Mouse (Mus musculus): ENCODE measurements around the gene Ksr1. TPM values are rescaled to one million over a fixed set of nuclear protein-coding genes. Genes with fewer than 3 reads are reported as not detected.

Gene Ksr1
- polyA plus RNA-seq, 1 experiment from 2014 or later = 2.8 TPM

- H3K4me1 ChIP-seq = peaks cover 54% of the 10 kb centered on the region
- H3K4me3 ChIP-seq = no peak overlapping the region
- no peaks in the 10 kb centered on the region for H3K9me3 ChIP-seq
- H3K27ac ChIP-seq = peak overlapping the region; percentile 68
- 87% methylated on average over 9 of the region's 9 CpGs for WGBS
- no peaks in the 10 kb centered on the region for H3K27me3 ChIP-seq (ENCODE audit: poor library complexity, severe bottlenecking)
- peaks cover under 1% of the 10 kb centered on the region; the same call in 1 of the 2 replicates for H3K36me3 ChIP-seq (replicated peaks)
- no peak for DNase-seq (ENCODE audit: extremely low spot score, low spot score)
Observed at GRCm38 (mm10) chr11:79054161-79055152, 91.8 kb downstream of the Ksr1 start.

- DNase-seq (ENCODE audit: extremely low spot score, low spot score) = no peak
- peak overlapping the region; percentile 67 for H3K27ac ChIP-seq
- H3K27me3 ChIP-seq (ENCODE audit: poor library complexity, severe bottlenecking) = no peaks in the 10 kb centered on the region
- H3K9me3 ChIP-seq = no peaks in the 10 kb centered on the region
- H3K36me3 ChIP-seq (replicated peaks) = peaks cover 3% of the 10 kb centered on the region; the same call in 1 of the 2 replicates
- H3K4me3 ChIP-seq = no peak overlapping the region
- peaks cover 50% of the 10 kb centered on the region for H3K4me1 ChIP-seq
Observed at GRCm38 (mm10) chr11:79053437-79053836, 92.8 kb downstream of the Ksr1 start.

- Histone ChIP-seq H3K27ac (peak overlapping the region; percentile 67; the same call in 1 of the 2 replicates), H3K4me3 (no peak overlapping the region), H3K36me3 (replicated peaks) (peaks cover 3% of the 10 kb centered on the region; the same call in 1 of the 2 replicates), H3K27me3 (ENCODE audit: poor library complexity, severe bottlenecking) (no peaks in the 10 kb centered on the region), H3K9me3 (no peaks in the 10 kb centered on the region), H3K4me1 (peaks cover 43% of the 10 kb centered on the region)
- WGBS = 70% methylated on average over 6 of the region's 6 CpGs
- DNase-seq (ENCODE audit: extremely low spot score, low spot score) = no peak
Observed at GRCm38 (mm10) chr11:79052769-79053168, 93.4 kb downstream of the Ksr1 start.

- H3K36me3 ChIP-seq (replicated peaks) = peaks cover 3% of the 10 kb centered on the region; the same call in 1 of the 2 replicates
- 92% methylated on average over 9 of the region's 9 CpGs for WGBS
- H3K27ac ChIP-seq = no peak overlapping the region
- H3K27me3 ChIP-seq (ENCODE audit: poor library complexity, severe bottlenecking) = no peaks in the 10 kb centered on the region
- no peaks in the 10 kb centered on the region for H3K9me3 ChIP-seq
- H3K4me1 ChIP-seq = peaks cover 41% of the 10 kb centered on the region
- DNase-seq (ENCODE audit: extremely low spot score, low spot score) = no peak
- H3K4me3 ChIP-seq = no peak overlapping the region
Observed at GRCm38 (mm10) chr11:79051522-79051921, 94.7 kb downstream of the Ksr1 start.

- 93% methylated on average over 16 of the region's 16 CpGs for WGBS
- Histone ChIP-seq H3K36me3 (replicated peaks) (peaks cover 3% of the 10 kb centered on the region; the same call in 1 of the 2 replicates), H3K9me3 (no peaks in the 10 kb centered on the region), H3K4me3 (no peak overlapping the region), H3K4me1 (peaks cover 43% of the 10 kb centered on the region), H3K27ac (no peak overlapping the region), H3K27me3 (ENCODE audit: poor library complexity, severe bottlenecking) (no peaks in the 10 kb centered on the region)
- DNase-seq (ENCODE audit: extremely low spot score, low spot score) = no peak
Observed at GRCm38 (mm10) chr11:79050781-79051507, 95.3 kb downstream of the Ksr1 start.

- H3K4me3 ChIP-seq = no peak overlapping the region
- H3K9me3 ChIP-seq = no peaks in the 10 kb centered on the region
- H3K27me3 ChIP-seq (ENCODE audit: poor library complexity, severe bottlenecking) = no peaks in the 10 kb centered on the region
- H3K36me3 ChIP-seq (replicated peaks) = peaks cover 15% of the 10 kb centered on the region
- 82% methylated on average over 4 of the region's 4 CpGs for WGBS
- no peak for DNase-seq (ENCODE audit: extremely low spot score, low spot score)
- H3K27ac ChIP-seq = no peak overlapping the region
- peaks cover 34% of the 10 kb centered on the region for H3K4me1 ChIP-seq
Observed at GRCm38 (mm10) chr11:79048906-79049305, 97.3 kb downstream of the Ksr1 start.

GRCm38 (mm10) chr11:79047180-79047727 is 99.0 kb downstream of the Ksr1 start:
- peaks cover 30% of the 10 kb centered on the region for H3K4me1 ChIP-seq
- peak overlapping the region; percentile 76 for H3K27ac ChIP-seq
- DNase-seq (ENCODE audit: extremely low spot score, low spot score) = no peak
- WGBS = 76% methylated on average over 11 of the region's 11 CpGs
- no peaks in the 10 kb centered on the region for H3K9me3 ChIP-seq
- H3K36me3 ChIP-seq (replicated peaks) = peaks cover 25% of the 10 kb centered on the region
- H3K4me3 ChIP-seq = no peak overlapping the region
- no peaks in the 10 kb centered on the region for H3K27me3 ChIP-seq (ENCODE audit: poor library complexity, severe bottlenecking)

GRCm38 (mm10) chr11:79046561-79047155 is 99.5 kb downstream of the Ksr1 start:
- peaks cover 31% of the 10 kb centered on the region for H3K36me3 ChIP-seq (replicated peaks)
- no peak for DNase-seq (ENCODE audit: extremely low spot score, low spot score)
- no peak overlapping the region for H3K4me3 ChIP-seq
- H3K9me3 ChIP-seq = no peaks in the 10 kb centered on the region
- H3K4me1 ChIP-seq = peaks cover 36% of the 10 kb centered on the region
- 68% methylated on average over 8 of the region's 8 CpGs for WGBS
- peak overlapping the region; percentile 76 for H3K27ac ChIP-seq
- no peaks in the 10 kb centered on the region for H3K27me3 ChIP-seq (ENCODE audit: poor library complexity, severe bottlenecking)

- no peak for DNase-seq (ENCODE audit: extremely low spot score, low spot score)
- 95% methylated on average over 9 of the region's 9 CpGs for WGBS
- no peaks in the 10 kb centered on the region for H3K27me3 ChIP-seq (ENCODE audit: poor library complexity, severe bottlenecking)
- H3K27ac ChIP-seq = peak overlapping the region; percentile 76; the same call in 1 of the 2 replicates
- H3K4me3 ChIP-seq = no peak overlapping the region
- H3K4me1 ChIP-seq = peaks cover 41% of the 10 kb centered on the region
- H3K36me3 ChIP-seq (replicated peaks) = peaks cover 44% of the 10 kb centered on the region
- no peaks in the 10 kb centered on the region for H3K9me3 ChIP-seq
Observed at GRCm38 (mm10) chr11:79045231-79045630, 101.0 kb downstream of the Ksr1 start.

GRCm38 (mm10) chr11:79044798-79045197 is 101.4 kb downstream of the Ksr1 start:
- Histone ChIP-seq H3K4me1 (peaks cover 41% of the 10 kb centered on the region), H3K36me3 (replicated peaks) (peaks cover 45% of the 10 kb centered on the region), H3K4me3 (no peak overlapping the region), H3K27ac (peak overlapping the region; percentile 76; the same call in 1 of the 2 replicates), H3K9me3 (no peaks in the 10 kb centered on the region), H3K27me3 (ENCODE audit: poor library complexity, severe bottlenecking) (no peaks in the 10 kb centered on the region)
- DNase-seq (ENCODE audit: extremely low spot score, low spot score) = no peak
- 97% methylated on average over 25 of the region's 25 CpGs for WGBS

GRCm38 (mm10) chr11:79041908-79042430 is 104.2 kb downstream of the Ksr1 start:
- no peaks in the 10 kb centered on the region for H3K27me3 ChIP-seq (ENCODE audit: poor library complexity, severe bottlenecking)
- H3K9me3 ChIP-seq = no peaks in the 10 kb centered on the region
- H3K36me3 ChIP-seq (replicated peaks) = peaks cover 42% of the 10 kb centered on the region
- WGBS = 63% methylated on average over 14 of the region's 14 CpGs
- peaks cover 42% of the 10 kb centered on the region for H3K4me1 ChIP-seq
- H3K27ac ChIP-seq = peak overlapping the region; percentile 62
- DNase-seq (ENCODE audit: extremely low spot score, low spot score) = no peak
- no peak overlapping the region for H3K4me3 ChIP-seq

GRCm38 (mm10) chr11:79039488-79039887 is 106.7 kb downstream of the Ksr1 start:
- H3K27ac ChIP-seq = no peak overlapping the region

More at GRCm38 (mm10) chr11:79039488-79039887, 106.7 kb downstream of the Ksr1 start:
- H3K4me3 ChIP-seq = no peak overlapping the region
- no peaks in the 10 kb centered on the region for H3K9me3 ChIP-seq
- no peaks in the 10 kb centered on the region for H3K27me3 ChIP-seq (ENCODE audit: poor library complexity, severe bottlenecking)
- no peak for DNase-seq (ENCODE audit: extremely low spot score, low spot score)
- H3K36me3 ChIP-seq (replicated peaks) = peaks cover 35% of the 10 kb centered on the region
- H3K4me1 ChIP-seq = peaks cover 24% of the 10 kb centered on the region
- WGBS = 62% methylated on average over 2 of the region's 2 CpGs
